Mouse (Mus musculus) liver, embryonic 14.5 days (tissue): ENCODE results near the gene Hmgcll1.

Experiments
- CTCF ChIP-seq: IDR thresholded peaks from 2 replicates; pipeline ENCODE4 v1.5.1; 2016; ENCODE audit warnings: antibody characterized with exemption, low read depth, control low read depth
- EP300 ChIP-seq: IDR thresholded peaks from 2 replicates; pipeline ENCODE4 v1.6.1; 2016; ENCODE audit warnings: antibody characterized with exemption, low read depth

- TF ChIP-seq CTCF (no peak), EP300 (no peak)
Observed at GRCm38 (mm10) chr9:76129353-76129752, 114.7 kb downstream of the Hmgcll1 start.
